Mouse (Mus musculus) forebrain, embryonic 13.5 days (tissue): ENCODE measurements at regions not wholly inside any gene's neighbourhood (a gene's known extent, or its start where the extent isn't known, plus 50 kb on each side); places are given as distances from the start of the nearest gene placed in this dataset.
A peak's percentile ranks its signal among the peaks of the same experiment; 100 is the strongest.

Source experiments
- ATAC-seq: fragments of 200-750 bp; cut with Nextera tagmentation; 2 replicates; pipeline ENCODE4 v1.8.0; 2017
- H3K27ac ChIP-seq: fragments of 300-500 bp; sonication (generic); 2 replicates; pipeline ENCODE4 v1.5.1; 2015; ENCODE audit warnings: inconsistent platforms, mild to moderate bottlenecking, moderate library complexity
- H3K27me3 ChIP-seq: fragments of 300-500 bp; sonication (generic); 2 replicates; pipeline ENCODE4 v1.6.1; 2015; ENCODE audit warnings: mild to moderate bottlenecking, inconsistent platforms
- H3K36me3 ChIP-seq: fragments of 300-500 bp; sonication (generic); 2 replicates; pipeline ENCODE4 v1.6.1; 2015; ENCODE audit warnings: mild to moderate bottlenecking, inconsistent platforms; ENCODE audit not compliant: poor library complexity, severe bottlenecking
- H3K4me1 ChIP-seq: fragments of 300-500 bp; sonication (generic); 2 replicates; pipeline ENCODE4 v1.6.1; 2015; ENCODE audit warnings: inconsistent platforms
- H3K4me2 ChIP-seq: fragments of 300-500 bp; sonication (generic); 2 replicates; pipeline ENCODE4 v1.6.1; 2015; ENCODE audit warnings: inconsistent platforms, mild to moderate bottlenecking, moderate library complexity
- H3K4me3 ChIP-seq: fragments of 300-500 bp; sonication (generic); 2 replicates; pipeline ENCODE4 v1.5.1; 2015; ENCODE audit warnings: mild to moderate bottlenecking, inconsistent platforms
- H3K9ac ChIP-seq: fragments of 300-500 bp; sonication (generic); 2 replicates; pipeline ENCODE4 v1.6.1; 2015; ENCODE audit warnings: mild to moderate bottlenecking, inconsistent platforms
- H3K9me3 ChIP-seq: fragments of 300-500 bp; sonication (generic); replicated peaks from 2 replicates; pipeline ENCODE4 v1.6.1; 2016; ENCODE audit warnings: inconsistent platforms
- WGBS: fragments of 180-500 bp; shearing (Covaris S2); methylation state at CpG from one replicate; pipeline ENCODE4 v1.1.7; 2015; 5-methylcytosine and 5-hydroxymethylcytosine counted together

DNA sequence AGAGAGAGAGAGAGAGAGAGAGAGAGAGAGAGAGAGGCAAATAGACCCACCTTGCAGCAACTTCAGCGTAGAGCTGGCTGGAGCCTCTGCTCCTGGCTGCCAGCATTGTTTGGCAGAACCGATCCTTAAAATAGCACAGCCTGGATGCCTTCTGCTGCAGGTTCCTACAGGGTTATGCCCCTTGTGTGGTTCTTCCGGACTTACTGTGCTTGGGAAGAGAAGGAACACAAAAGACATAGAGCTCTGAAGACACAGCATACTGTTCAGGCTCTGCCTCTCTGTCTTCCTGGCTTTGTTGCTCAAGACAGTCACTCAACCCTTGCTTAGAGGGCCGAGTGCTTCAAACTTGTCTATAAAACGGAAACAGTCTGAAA, 86.2 kb upstream of the Slc25a26 start:
- H3K27ac ChIP-seq = no peak overlapping the region
- no peak overlapping the region for H3K9ac ChIP-seq
- WGBS = 74% methylated on average over 5 of the region's 5 CpGs
- no peak for ATAC-seq
- no peaks in the 10 kb centered on the region for H3K36me3 ChIP-seq
- no peaks in the 10 kb centered on the region for H3K4me1 ChIP-seq
- no peak overlapping the region for H3K4me3 ChIP-seq
- H3K9me3 ChIP-seq = no peaks in the 10 kb centered on the region
- H3K4me2 ChIP-seq = no peak overlapping the region
- H3K27me3 ChIP-seq = no peaks in the 10 kb centered on the region

DNA sequence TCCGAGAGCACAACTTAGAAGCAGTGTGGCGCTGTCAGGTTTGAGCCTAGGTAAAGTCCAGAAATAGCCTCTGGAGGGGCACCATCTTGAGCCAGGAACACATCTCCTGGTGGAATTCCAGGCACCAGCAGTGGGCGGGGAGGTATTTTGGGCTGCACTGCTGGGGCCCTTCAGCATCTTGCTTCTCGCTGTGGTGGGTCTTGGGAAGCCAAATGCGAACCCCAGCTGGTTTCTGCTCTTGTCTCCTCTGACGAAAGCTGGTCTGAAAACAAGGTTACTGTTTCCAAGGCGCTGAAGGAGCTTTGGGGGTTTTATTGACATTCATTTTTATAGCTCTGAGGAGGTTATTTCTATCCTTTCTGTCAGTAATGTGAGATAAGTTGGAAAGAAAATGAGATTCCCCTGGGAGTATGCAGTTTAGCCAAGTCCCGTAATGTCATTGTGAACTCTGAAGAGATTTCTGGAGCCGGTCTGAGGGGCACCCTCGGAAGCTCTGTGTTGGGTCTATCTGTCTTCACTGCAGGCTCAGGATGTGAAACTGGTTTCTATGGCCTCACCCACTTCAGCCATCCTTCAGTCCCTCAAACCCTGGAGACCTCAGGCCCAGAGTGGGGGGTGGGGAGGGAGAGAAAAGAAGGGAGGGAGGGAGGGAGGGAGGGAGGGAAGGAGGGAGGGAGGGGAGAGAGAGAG, 86.7 kb upstream of the Slc25a26 start:
- Histone ChIP-seq H3K4me2 (no peak overlapping the region), H3K36me3 (no peaks in the 10 kb centered on the region), H3K4me1 (no peaks in the 10 kb centered on the region), H3K4me3 (no peak overlapping the region), H3K9ac (no peak overlapping the region), H3K27ac (no peak overlapping the region), H3K27me3 (no peaks in the 10 kb centered on the region), H3K9me3 (no peaks in the 10 kb centered on the region)
- 76% methylated on average over 10 of the region's 10 CpGs for WGBS
- ATAC-seq = no peak

DNA sequence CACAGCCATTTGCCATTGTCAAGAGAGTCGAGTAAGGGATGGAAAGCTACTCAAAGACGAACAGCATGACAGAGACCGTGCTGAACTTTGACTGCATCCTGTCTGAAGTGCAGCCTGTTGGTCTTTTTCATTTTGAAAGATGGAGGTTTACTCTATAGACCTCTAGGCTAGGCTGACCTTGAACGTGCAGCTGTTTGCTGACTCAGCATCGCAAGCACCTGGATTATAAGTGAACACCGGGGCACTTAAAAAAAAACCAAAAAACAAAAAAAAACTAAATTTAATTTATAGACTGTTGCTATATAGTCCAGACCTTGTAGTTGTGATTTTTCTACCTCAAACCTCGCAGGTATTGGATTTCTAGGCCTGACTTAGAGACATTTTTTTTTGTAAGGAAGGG, 87.8 kb upstream of the Slc25a26 start:
- no peak overlapping the region for H3K4me3 ChIP-seq
- 84% methylated on average over 7 of the region's 7 CpGs for WGBS
- no peak overlapping the region for H3K27ac ChIP-seq
- H3K4me2 ChIP-seq = no peak overlapping the region
- no peaks in the 10 kb centered on the region for H3K27me3 ChIP-seq
- H3K9ac ChIP-seq = no peak overlapping the region
- no peaks in the 10 kb centered on the region for H3K36me3 ChIP-seq
- H3K4me1 ChIP-seq = peaks cover 7% of the 10 kb centered on the region; the same call in 1 of the 2 replicates
- no peak for ATAC-seq
- no peaks in the 10 kb centered on the region for H3K9me3 ChIP-seq

DNA sequence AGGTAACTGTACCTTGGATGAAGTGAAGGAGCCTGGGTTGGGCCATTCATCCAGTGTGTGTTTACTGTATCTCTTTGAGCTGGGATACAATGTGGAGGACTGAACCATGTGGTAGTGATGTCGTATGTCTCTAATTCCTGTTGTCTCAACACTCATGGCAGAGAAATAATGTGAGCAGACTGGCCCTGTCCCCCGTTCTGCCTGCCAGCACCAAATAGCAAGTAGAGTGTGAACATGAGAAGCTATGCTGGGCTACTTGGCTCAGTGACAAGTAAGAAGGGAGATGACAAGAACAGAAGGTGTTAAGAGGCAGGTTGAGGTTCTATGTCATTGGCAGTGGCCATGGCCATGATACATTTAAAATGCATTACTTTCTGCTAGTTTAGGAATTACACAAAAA, 89.7 kb upstream of the Slc25a26 start:
- Histone ChIP-seq H3K27me3 (peaks cover 3% of the 10 kb centered on the region; the same call in 1 of the 2 replicates), H3K4me3 (no peak overlapping the region), H3K4me2 (no peak overlapping the region), H3K4me1 (peaks cover 8% of the 10 kb centered on the region; the same call in 1 of the 2 replicates), H3K9ac (no peak overlapping the region), H3K36me3 (no peaks in the 10 kb centered on the region), H3K27ac (no peak overlapping the region), H3K9me3 (no peaks in the 10 kb centered on the region)
- ATAC-seq = no peak
- 63% methylated on average over 2 of the region's 2 CpGs for WGBS

DNA sequence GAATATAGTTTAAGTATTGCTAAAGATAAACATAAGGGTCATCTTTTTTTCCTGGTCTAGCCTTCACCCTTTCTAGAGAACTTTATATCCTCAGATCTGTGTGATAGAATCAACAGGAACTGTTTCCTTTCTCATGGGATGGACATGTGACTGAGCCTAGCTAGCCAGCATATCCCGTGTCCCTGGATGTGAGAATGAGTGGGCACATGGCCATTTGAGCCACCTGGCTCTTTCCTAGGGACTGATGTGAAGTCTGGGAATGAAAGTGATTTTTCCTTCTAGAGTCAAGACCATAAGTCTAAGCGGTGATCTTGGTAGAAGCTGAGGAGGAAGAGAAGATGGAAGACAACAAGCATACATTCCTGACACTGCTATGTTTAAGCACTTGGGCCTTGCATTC, 91.1 kb upstream of the Slc25a26 start:
- Histone ChIP-seq H3K4me1 (peaks cover 8% of the 10 kb centered on the region; the same call in 1 of the 2 replicates), H3K9me3 (no peaks in the 10 kb centered on the region), H3K9ac (no peak overlapping the region), H3K27me3 (peaks cover 3% of the 10 kb centered on the region; the same call in 1 of the 2 replicates), H3K4me2 (no peak overlapping the region), H3K4me3 (no peak overlapping the region), H3K27ac (no peak overlapping the region), H3K36me3 (no peaks in the 10 kb centered on the region)
- no peak for ATAC-seq
- 95% methylated on average over 2 of the region's 2 CpGs for WGBS

DNA sequence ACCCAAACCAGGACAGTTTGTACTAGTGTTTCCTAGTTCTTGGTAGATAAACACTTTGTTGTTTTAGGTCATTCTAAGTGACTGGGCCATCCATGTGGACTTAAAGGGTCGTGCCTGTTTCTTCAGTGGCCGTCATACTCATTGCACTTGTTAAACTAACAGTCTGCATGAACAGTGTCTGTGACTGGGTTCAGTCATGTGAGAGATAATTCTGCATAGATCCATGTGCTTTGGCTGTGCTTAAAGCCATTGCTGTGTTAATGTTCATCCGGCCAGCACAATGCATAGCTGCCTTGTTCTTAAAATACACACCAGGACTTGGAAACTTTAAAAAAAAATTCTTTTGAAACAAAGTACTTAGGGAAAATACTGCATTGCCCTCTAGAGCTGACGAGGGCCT, 92.4 kb upstream of the Slc25a26 start:
- Histone ChIP-seq H3K4me2 (no peak overlapping the region), H3K4me3 (no peak overlapping the region), H3K9me3 (no peaks in the 10 kb centered on the region), H3K9ac (no peak overlapping the region), H3K4me1 (peaks cover 8% of the 10 kb centered on the region; the same call in 1 of the 2 replicates), H3K27me3 (peaks cover 3% of the 10 kb centered on the region; the same call in 1 of the 2 replicates), H3K36me3 (no peaks in the 10 kb centered on the region), H3K27ac (no peak overlapping the region)
- ATAC-seq = peak; percentile 81
- WGBS = 11% methylated on average over 4 of the region's 4 CpGs

DNA sequence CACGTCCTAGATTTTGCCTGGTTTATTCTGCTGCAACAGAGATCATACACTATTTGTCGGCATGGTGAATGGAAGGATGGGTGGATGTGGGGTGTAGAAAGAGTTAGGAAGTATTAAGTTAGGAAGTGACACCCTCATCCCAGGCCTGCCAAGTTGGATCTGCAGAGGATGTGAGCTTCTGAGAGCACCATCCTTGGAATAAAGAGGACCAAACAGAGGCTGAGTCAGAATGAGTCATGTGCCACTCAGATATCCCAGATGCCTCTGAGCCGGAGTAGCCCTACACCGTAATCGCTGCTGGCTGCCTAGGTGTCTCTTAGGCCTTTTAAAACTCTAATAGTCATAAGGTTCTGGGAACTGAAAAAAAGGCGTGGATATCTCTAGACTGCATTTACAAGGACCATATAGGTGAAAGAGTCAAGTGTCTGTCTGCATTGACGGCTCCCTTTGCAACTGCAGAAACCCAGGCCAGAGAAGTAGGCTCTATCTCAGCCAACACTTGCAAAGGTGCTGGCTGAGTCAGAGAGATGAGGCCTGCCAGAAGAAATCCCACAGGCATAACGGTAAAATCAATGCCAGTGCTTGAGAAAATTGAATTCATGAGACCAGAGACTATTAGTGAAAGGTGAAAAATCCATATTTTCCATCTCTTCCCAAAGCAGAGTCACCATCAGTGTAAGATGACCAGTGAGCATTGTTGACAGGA, 94.6 kb upstream of the Slc25a26 start:
- ATAC-seq = no peak
- H3K4me2 ChIP-seq = no peak overlapping the region
- no peak overlapping the region for H3K27ac ChIP-seq
- H3K9me3 ChIP-seq = no peaks in the 10 kb centered on the region
- no peak overlapping the region for H3K4me3 ChIP-seq
- H3K27me3 ChIP-seq = peaks cover 3% of the 10 kb centered on the region; the same call in 1 of the 2 replicates
- H3K9ac ChIP-seq = no peak overlapping the region
- peaks cover 25% of the 10 kb centered on the region for H3K4me1 ChIP-seq
- WGBS = 90% methylated on average over 8 of the region's 8 CpGs
- H3K36me3 ChIP-seq = no peaks in the 10 kb centered on the region

DNA sequence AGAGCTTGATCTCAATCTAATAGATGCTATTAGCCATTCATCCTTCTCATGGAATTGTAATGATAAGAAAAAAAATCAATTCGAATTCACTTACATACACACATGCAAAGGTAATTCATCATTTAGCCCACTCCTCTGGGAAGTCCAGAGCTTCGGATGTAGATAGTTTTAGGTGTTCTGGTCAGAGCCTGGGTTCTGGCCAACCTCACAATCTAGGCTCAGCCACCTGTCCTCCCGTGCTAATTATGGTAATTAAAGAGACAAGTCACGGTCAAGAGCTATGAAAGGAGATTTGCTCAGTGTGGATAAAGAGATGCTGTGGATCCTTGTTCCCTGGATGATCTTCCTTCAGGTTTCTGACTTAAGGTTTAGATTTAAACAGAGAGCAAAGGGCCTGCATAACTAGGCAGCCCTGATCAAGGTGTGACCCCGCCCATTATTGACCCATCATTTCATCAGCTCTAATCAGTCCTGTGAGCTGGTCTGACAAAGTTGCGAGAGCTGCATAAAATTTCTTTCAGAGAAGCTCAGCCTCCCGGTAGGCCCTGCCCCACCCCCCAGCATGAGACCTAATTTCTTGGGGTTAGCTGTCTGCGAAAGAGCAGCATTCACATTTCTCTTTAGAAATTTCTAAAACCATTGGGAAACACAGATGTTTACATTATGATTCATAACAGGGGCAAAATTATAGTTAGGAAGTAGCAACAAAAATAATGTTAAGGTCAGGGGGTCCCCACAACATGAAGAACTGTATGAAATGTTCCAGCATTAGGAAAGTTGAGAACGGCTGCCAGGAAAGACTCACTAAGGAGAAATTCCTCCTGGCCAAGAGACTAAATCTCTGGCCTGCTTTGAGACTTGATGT, 98.3 kb upstream of the Slc25a26 start:
- H3K9me3 ChIP-seq = no peaks in the 10 kb centered on the region
- peaks cover 21% of the 10 kb centered on the region for H3K4me1 ChIP-seq
- H3K4me2 ChIP-seq = peak overlapping the region; percentile 62
- no peak overlapping the region for H3K9ac ChIP-seq
- H3K36me3 ChIP-seq = no peaks in the 10 kb centered on the region
- no peak overlapping the region for H3K4me3 ChIP-seq
- peaks cover 3% of the 10 kb centered on the region; the same call in 1 of the 2 replicates for H3K27me3 ChIP-seq
- H3K27ac ChIP-seq = peak overlapping the region; percentile 73
- ATAC-seq = no peak
- WGBS = 35% methylated on average over 9 of the region's 9 CpGs

DNA sequence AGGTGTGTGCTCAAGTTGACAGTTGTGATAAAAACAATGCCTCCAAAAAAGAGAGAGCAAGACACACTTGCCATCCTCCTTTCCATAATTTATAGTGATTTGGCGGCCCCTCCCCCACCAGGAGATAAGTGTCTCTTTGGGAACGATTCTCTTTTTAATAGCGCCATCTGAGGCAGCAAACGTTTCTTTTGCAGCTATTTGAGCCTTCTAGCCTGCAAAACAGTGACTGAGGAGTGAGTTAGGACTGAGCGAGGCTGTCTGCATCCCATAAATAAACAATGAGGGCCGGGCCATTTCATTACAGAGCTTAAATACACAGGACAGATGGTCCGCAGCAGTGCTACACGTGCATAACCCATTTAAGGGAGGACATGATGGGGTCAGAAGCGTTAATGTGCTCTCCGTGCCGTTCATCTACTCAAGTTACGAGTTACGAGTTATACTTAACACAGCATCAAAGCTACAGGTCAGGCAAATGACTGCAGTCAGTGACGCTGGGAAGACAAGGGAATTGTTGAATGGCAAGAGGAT, 99.0 kb upstream of the Slc25a26 start:
- no peaks in the 10 kb centered on the region for H3K36me3 ChIP-seq
- peaks cover 21% of the 10 kb centered on the region for H3K4me1 ChIP-seq
- peak overlapping the region; percentile 73 for H3K27ac ChIP-seq
- H3K4me3 ChIP-seq = peak overlapping the region; percentile 27
- no peak overlapping the region for H3K9ac ChIP-seq
- no peaks in the 10 kb centered on the region for H3K9me3 ChIP-seq
- H3K27me3 ChIP-seq = no peaks in the 10 kb centered on the region; the same call in 1 of the 2 replicates
- ATAC-seq = peak; percentile 89
- peak overlapping the region; percentile 62 for H3K4me2 ChIP-seq
- WGBS = 6% methylated on average over 14 of the region's 14 CpGs

DNA sequence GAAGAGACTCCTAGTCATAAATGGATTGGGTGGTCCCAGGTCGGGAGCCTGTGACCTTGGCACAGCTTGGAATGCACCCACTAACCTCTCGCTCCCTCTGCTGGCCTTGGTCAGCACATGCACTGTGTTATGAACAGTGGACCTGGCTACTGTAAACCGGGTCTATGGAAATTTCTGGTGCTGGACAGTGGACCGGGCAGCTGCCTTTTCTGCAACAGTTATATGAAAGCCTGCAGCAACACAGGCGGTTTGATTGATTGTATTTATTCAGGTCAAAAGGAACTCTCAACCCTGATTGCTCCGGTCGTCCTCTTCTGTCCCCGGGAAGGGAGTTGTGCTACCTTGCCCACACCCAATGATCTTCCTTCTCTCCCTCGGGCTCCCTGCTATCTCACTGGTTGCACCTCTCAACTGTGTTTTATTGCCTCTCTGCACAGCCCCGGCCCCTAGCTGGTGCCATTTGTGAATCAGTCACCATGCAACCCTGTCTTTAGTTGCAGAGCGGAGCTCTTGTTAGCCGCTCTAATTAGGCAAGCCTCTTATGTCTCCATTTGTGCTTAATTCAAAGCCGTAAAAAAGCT, 99.6 kb upstream of the Slc25a26 start:
- Histone ChIP-seq H3K27me3 (no peaks in the 10 kb centered on the region), H3K4me2 (peak overlapping the region; percentile 62), H3K4me1 (peaks cover 21% of the 10 kb centered on the region), H3K9me3 (no peaks in the 10 kb centered on the region), H3K36me3 (no peaks in the 10 kb centered on the region), H3K4me3 (peak overlapping the region; percentile 27), H3K27ac (peak overlapping the region; percentile 73), H3K9ac (no peak overlapping the region)
- 15% methylated on average over 13 of the region's 13 CpGs for WGBS
- peak; percentile 88 for ATAC-seq

DNA sequence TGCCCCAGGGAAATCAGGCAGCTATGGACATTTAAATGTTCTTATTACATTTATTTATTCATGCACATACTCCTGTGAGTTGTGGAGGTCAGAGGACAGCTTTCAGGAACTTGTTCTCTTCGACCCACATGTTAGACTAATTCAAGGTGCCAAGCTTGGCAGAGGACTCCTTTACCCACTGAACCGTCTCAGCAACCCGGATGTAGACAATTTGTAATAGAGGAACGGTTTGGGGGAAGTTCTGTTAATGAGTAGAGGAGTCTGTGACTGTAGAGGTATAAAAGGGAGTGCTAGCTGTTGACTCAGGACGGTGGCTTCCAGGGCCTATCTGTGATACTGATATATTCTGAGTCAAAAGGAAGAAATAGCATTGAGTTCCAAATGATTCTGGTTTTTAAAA, 107.4 kb upstream of the Magi1 start:
- ATAC-seq = no peak
- Histone ChIP-seq H3K4me3 (no peak overlapping the region), H3K4me2 (no peak overlapping the region), H3K9ac (no peak overlapping the region), H3K9me3 (no peaks in the 10 kb centered on the region), H3K4me1 (no peaks in the 10 kb centered on the region), H3K27me3 (no peaks in the 10 kb centered on the region), H3K36me3 (no peaks in the 10 kb centered on the region), H3K27ac (no peak overlapping the region)
- 67% methylated on average over 5 of the region's 5 CpGs for WGBS
